Mouse (Mus musculus): ENCODE results near the gene N4bp2.
A peak's percentile ranks its signal among the peaks of the same experiment; 100 is the strongest.
"Not testable (repeated sequence)": the region's sequence is repeated elsewhere in the genome, so short reads cannot be mapped to it uniquely, and the experiment has no call there.

Gene N4bp2

GRCm38 (mm10) chr5:65764786-65765634 is 1.7 kb downstream of the N4bp2 start:
- peak; percentile 94 to 95 for DNase-seq

- no peak for DNase-seq
Measured at GRCm38 (mm10) chr5:65765635-65765911, 2.3 kb downstream of the N4bp2 start.

- no peak for DNase-seq
Measured at GRCm38 (mm10) chr5:65768007-65768406, 4.7 kb downstream of the N4bp2 start.

- no peak for DNase-seq
Measured at GRCm38 (mm10) chr5:65770065-65770464, 6.7 kb downstream of the N4bp2 start.

GRCm38 (mm10) chr5:65770493-65770892 is 7.2 kb downstream of the N4bp2 start:
- peak in 1 of 2 experiments; percentile 65 for DNase-seq

- not testable (repeated sequence) for DNase-seq
Measured at GRCm38 (mm10) chr5:65773957-65774356, 10.6 kb downstream of the N4bp2 start.

- DNase-seq = peak in 1 of 2 experiments; percentile 20
Measured at GRCm38 (mm10) chr5:65776166-65776565, 12.8 kb downstream of the N4bp2 start.

GRCm38 (mm10) chr5:65776907-65777306 is 13.6 kb downstream of the N4bp2 start:
- no peak for DNase-seq

GRCm38 (mm10) chr5:65778986-65779385 is 15.7 kb downstream of the N4bp2 start:
- DNase-seq = not testable (repeated sequence)

GRCm38 (mm10) chr5:65779401-65780063 is 16.2 kb downstream of the N4bp2 start:
- DNase-seq = no peak

GRCm38 (mm10) chr5:65781147-65781715 is 17.9 kb downstream of the N4bp2 start:
- no peak for DNase-seq

- DNase-seq = peak in 1 of 2 experiments; percentile 10
Measured at GRCm38 (mm10) chr5:65781769-65782715, 18.7 kb downstream of the N4bp2 start.

- no peak for DNase-seq
Measured at GRCm38 (mm10) chr5:65790604-65791225, 27.4 kb downstream of the N4bp2 start.

GRCm38 (mm10) chr5:65794202-65794601 is 30.9 kb downstream of the N4bp2 start:
- no peak for DNase-seq

- DNase-seq = no peak
Measured at GRCm38 (mm10) chr5:65794702-65795101, 31.4 kb downstream of the N4bp2 start.

- DNase-seq = no peak
Measured at GRCm38 (mm10) chr5:65795293-65795993, 32.1 kb downstream of the N4bp2 start.

- no peak for DNase-seq
Measured at GRCm38 (mm10) chr5:65795994-65796298, 32.6 kb downstream of the N4bp2 start.

GRCm38 (mm10) chr5:65823601-65824133 is 60.3 kb downstream of the N4bp2 start:
- peak; percentile 20 to 34 for DNase-seq

GRCm38 (mm10) chr5:65826476-65826875 is 63.2 kb downstream of the N4bp2 start:
- no peak for DNase-seq

- no peak for DNase-seq
Measured at GRCm38 (mm10) chr5:65827102-65827501, 63.8 kb downstream of the N4bp2 start.

GRCm38 (mm10) chr5:65828261-65828660 is 64.9 kb downstream of the N4bp2 start:
- DNase-seq = no peak

- DNase-seq = no peak
Measured at GRCm38 (mm10) chr5:65829059-65829458, 65.7 kb downstream of the N4bp2 start.

All from lung, adult 18-20 months (tissue).